ENCODE assay signal across 11 mouse cellular contexts in the genomic region with DNA sequence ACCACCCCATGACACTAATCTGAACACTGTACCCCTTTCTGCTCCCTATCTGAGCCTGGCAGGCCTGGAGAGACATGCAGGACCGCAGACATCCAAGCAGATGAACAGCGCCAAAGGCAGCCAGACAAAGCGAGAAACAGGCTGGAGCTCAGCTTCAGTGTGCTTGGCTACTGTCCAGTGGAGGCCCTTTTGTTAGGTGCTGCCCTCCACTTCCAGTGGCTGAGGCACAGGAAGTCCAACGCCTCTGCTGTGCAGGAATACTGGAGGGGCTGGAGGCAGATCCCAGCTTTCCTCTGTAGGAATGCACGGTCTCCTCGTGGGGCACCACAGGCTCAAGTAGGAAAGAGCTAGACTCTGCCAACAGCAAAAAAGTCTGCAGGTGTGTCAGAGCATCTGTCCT.
DNase-seq lines count a peak whose midpoint lies in the region; ATAC-seq lines count a peak whose summit lies in the region.
"Had no signal": no experiment of that assay in that cellular context is flagged by ENCODE, and none has a peak within 500 bp of the region (broad histone marks: within the 10 kb centered on the region; RNA-seq: fewer than 3 reads in every experiment).

No protein-coding gene starts in this region.

- WGBS in hindbrain, embryonic 14.5 days: 31% methylated on average over 6 of the region's 6 CpGs

- no peak for ATAC-seq in hindbrain, embryonic 14.5 days (ENCODE audit: low FRiP score)

- H3K27ac ChIP-seq in hindbrain, embryonic 14.5 days: peak overlapping the region; percentile 4; the same call in 1 of the 2 replicates
- H3K27ac ChIP-seq: liver, embryonic 15.5 days had no signal

- H3K9ac ChIP-seq in hindbrain, embryonic 14.5 days: no peak overlapping the region
- H3K9ac ChIP-seq: liver, embryonic 15.5 days had no signal

- peaks cover 31% of the 10 kb centered on the region for H3K4me1 ChIP-seq in hindbrain, embryonic 14.5 days (replicated peaks; ENCODE audit: control insufficient read depth, insufficient read depth, low read length)

- H3K4me3 ChIP-seq in hindbrain, embryonic 14.5 days (replicated peaks; ENCODE audit: low read length): no peak overlapping the region
- H3K4me3 ChIP-seq: liver, embryonic 15.5 days had no signal

- H3K9me3 ChIP-seq in hindbrain, embryonic 14.5 days (ENCODE audit: control insufficient read depth, low read length): no peaks in the 10 kb centered on the region
- H3K9me3 ChIP-seq: liver, embryonic 15.5 days had no signal

- peak; percentile 18 for DNase-seq in embryo, embryonic 11 days
- DNase-seq in embryo, embryonic 9.5 days (ENCODE audit: extremely low spot score): no peak
- DNase-seq in retina, postnatal 1 day: peak; percentile 35
- no peak for DNase-seq in retina, embryonic 14.5 days (ENCODE audit: low spot score)
- no peak for DNase-seq in hindbrain, embryonic 14.5 days (ENCODE audit: low spot score)
- DNase-seq in right cerebral cortex, adult 2 months (ENCODE audit: low spot score in 2 of 2): no peak
- no peak for DNase-seq in kidney, adult 18-20 months
- DNase-seq in right cerebral cortex, postnatal 14 days: no peak
- DNase-seq: gastrocnemius, postnatal 14 days; kidney, postnatal 14 days had no signal

- no peaks in the 10 kb centered on the region for H3K36me3 ChIP-seq in hindbrain, embryonic 14.5 days (replicated peaks; ENCODE audit: control insufficient read depth, insufficient read depth)
- H3K36me3 ChIP-seq: liver, embryonic 15.5 days had no signal

- H3K4me2 ChIP-seq in hindbrain, embryonic 14.5 days (replicated peaks): no peak overlapping the region
- H3K4me2 ChIP-seq: liver, embryonic 15.5 days had no signal

- H3K27me3 ChIP-seq in hindbrain, embryonic 14.5 days (ENCODE audit: control insufficient read depth, insufficient read depth, low read length): 0 out of 2 replicates have a peak, but pooled peaks cover 5% of the 10 kb centered on the region

Comparison
In these comparisons a context has a peak if more than half of its experiments do, and no peak if none do; other contexts are left out.
1. DNase-seq: peak in embryo, embryonic 11 days (single experiment) and retina, postnatal 1 day (single experiment); none in embryo, embryonic 9.5 days (single experiment), retina, embryonic 14.5 days (single experiment), hindbrain, embryonic 14.5 days (single experiment), right cerebral cortex, adult 2 months (0 of 2), kidney, adult 18-20 months (single experiment) and right cerebral cortex, postnatal 14 days (single experiment).